Mouse (Mus musculus): ENCODE measurements around the gene Gad2.

DNA sequence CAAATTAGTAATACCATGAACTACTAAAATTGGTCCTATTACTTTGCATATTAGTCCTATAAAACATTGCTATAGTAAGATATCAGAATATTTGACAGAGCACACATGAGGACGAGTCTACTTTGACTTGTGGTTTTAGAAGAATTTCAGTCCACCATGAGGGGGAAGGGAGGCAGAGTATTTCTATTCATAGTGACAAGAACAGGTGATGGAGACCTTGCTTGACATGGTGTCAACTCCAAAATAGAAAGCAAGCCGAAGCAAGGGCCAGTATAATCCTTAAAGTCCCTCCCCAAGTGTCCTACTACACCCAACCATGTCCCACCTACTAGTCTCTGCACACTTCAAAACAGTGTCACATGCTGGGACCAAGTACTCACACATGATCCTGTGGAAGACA, 114.1 kb downstream of the Gad2 start:
- TF ChIP-seq CTCF (IDR thresholded peaks at IDR 0.05; ENCODE audit: low read depth) (no peak), EP300 (IDR thresholded peaks at IDR 0.05; ENCODE audit: low read depth) (no peak)

Data from liver, postnatal 0 days (tissue).